Mouse (Mus musculus) myocyte (in vitro differentiated cells): ENCODE results near the gene Sema4b.

Source experiments
- CEBPB ChIP-seq: IDR thresholded peaks from 2 replicates; pipeline ENCODE4 v1.6.1; 2011; ENCODE audit warnings: mild to moderate bottlenecking, moderate library complexity; ENCODE audit not compliant: poor library complexity, insufficient read depth, severe bottlenecking
- E2F4 ChIP-seq: IDR thresholded peaks from one replicate; pipeline ENCODE4 v1.6.1; 2011; ENCODE audit warnings: mild to moderate bottlenecking, control low read depth, moderate library complexity; ENCODE audit not compliant: insufficient read depth
- MAX ChIP-seq: IDR thresholded peaks from one replicate; pipeline ENCODE4 v1.6.1; 2011; ENCODE audit warnings: low read depth, mild to moderate bottlenecking, control low read depth
- MYOD1 ChIP-seq, 3 experiments: IDR thresholded peaks; one replicate each; pipeline ENCODE4 v1.6.1; 2011; ENCODE audit warnings: control low read depth in 2 of 3, low read depth in 2 of 3, mild to moderate bottlenecking in 2 of 3, moderate library complexity in 1 of 3; ENCODE audit not compliant: insufficient read length in 2 of 3, control insufficient read depth in 1 of 3
- POLR2A ChIP-seq: IDR thresholded peaks from one replicate; pipeline ENCODE4 v1.6.1; 2011; ENCODE audit warnings: low read depth, mild to moderate bottlenecking, control low read depth, moderate library complexity; ENCODE audit not compliant: insufficient read length
- POLR2AphosphoS2 ChIP-seq: IDR thresholded peaks from one replicate; pipeline ENCODE4 v1.6.1; 2011; ENCODE audit warnings: low read depth, control low read depth; ENCODE audit not compliant: insufficient read length
- REST ChIP-seq: IDR thresholded peaks from one replicate; pipeline ENCODE4 v1.6.1; 2011; ENCODE audit warnings: mild to moderate bottlenecking, control low read depth, moderate library complexity; ENCODE audit not compliant: insufficient read depth, insufficient read length
- TCF12 ChIP-seq: IDR thresholded peaks from one replicate; pipeline ENCODE4 v1.6.1; 2011; ENCODE audit warnings: mild to moderate bottlenecking, control low read depth; ENCODE audit not compliant: poor library complexity, insufficient read depth, severe bottlenecking
- TCF3 ChIP-seq: IDR thresholded peaks from one replicate; pipeline ENCODE4 v1.6.1; 2011; ENCODE audit warnings: low read depth, control low read depth; ENCODE audit not compliant: insufficient read length
- USF1 ChIP-seq: IDR thresholded peaks from one replicate; pipeline ENCODE4 v1.6.1; 2011; ENCODE audit warnings: low read depth, mild to moderate bottlenecking, control low read depth, moderate library complexity

DNA sequence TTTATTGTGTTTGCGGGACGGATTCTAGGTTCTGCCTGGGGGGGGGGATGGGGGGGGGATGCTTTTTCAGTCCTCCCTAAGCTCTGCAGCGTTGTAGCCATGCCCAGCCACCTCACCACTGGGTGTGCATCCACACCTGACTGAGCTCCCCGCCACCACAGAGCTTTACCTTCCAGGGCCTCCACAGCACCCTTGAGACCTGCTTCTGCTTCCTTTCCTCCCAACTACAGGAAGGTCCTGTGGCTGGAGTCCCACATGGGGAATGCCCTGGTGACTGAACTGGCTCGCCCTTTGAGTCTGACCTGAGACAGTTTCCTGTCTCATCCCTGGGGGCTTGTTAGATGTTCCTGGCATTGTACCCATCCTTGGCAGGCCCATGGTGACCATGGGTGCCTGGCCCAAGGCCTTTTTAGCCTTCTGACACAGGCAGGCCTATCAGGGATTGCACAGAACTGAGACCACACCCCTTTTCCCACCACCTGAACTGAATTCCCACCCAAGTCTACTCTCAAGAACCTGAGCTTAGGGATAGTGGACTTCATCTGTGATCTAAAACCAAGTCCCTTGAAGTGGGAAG, 14.4 kb downstream of the Sema4b start:
- TF ChIP-seq POLR2A: no peak
- no peak for TF ChIP-seq TCF3
- TF ChIP-seq POLR2AphosphoS2: no peak
- no peak for TF ChIP-seq MYOD1 (IDR thresholded peaks at IDR 0.05; ENCODE audit: control insufficient read depth in 1 of 3, insufficient read length in 2 of 3, low read depth in 2 of 3)
- no peak for TF ChIP-seq REST
- TF ChIP-seq CEBPB: no peak
- no peak for TF ChIP-seq USF1
- no peak for TF ChIP-seq TCF12
- TF ChIP-seq E2F4: no peak
- no peak for TF ChIP-seq MAX
